Mouse (Mus musculus) midbrain, postnatal 0 days (tissue): ENCODE measurements around the gene 0610030E20Rik. TPM values are rescaled to one million over a fixed set of nuclear protein-coding genes. Genes with fewer than 3 reads are reported as not detected.

ENCODE experiments used
- ATAC-seq: fragments of 200-750 bp; cut with Nextera tagmentation; 2 replicates; pipeline ENCODE4 v1.8.0; 2017; ENCODE audit warnings: moderate number of reproducible peaks, mild to moderate bottlenecking, moderate TSS enrichment, moderate library complexity; ENCODE audit not compliant: low FRiP score
- DNase-seq: peaks from one replicate; pipeline ENCODE4 v3.0.0-alpha.2; 2015; ENCODE audit warnings: low spot score
- H3K27ac ChIP-seq: fragments of 300-500 bp; sonication (generic); 2 replicates; pipeline ENCODE4 v1.5.1; 2014; ENCODE audit warnings: low read depth, mild to moderate bottlenecking, low read length, mixed read lengths
- H3K27me3 ChIP-seq: fragments of 300-500 bp; sonication (generic); 2 replicates; pipeline ENCODE4 v1.6.1; 2014; ENCODE audit warnings: low read length, control low read depth, mixed read lengths; ENCODE audit not compliant: insufficient read depth
- H3K36me3 ChIP-seq: fragments of 300-500 bp; sonication (generic); 2 replicates; pipeline ENCODE4 v1.6.1; 2014; ENCODE audit warnings: low read length, control low read depth, mixed read lengths; ENCODE audit not compliant: insufficient read depth
- H3K4me1 ChIP-seq: fragments of 300-500 bp; sonication (generic); 2 replicates; pipeline ENCODE4 v1.6.1; 2014; ENCODE audit warnings: mild to moderate bottlenecking, control low read depth, antibody characterized with exemption, low read length, mixed read lengths; ENCODE audit not compliant: insufficient read depth
- H3K4me2 ChIP-seq: fragments of 300-500 bp; sonication (generic); 2 replicates; pipeline ENCODE4 v1.6.1; 2014; ENCODE audit warnings: low read depth, mild to moderate bottlenecking, low read length, mixed read lengths; ENCODE audit not compliant: poor library complexity, severe bottlenecking
- H3K4me3 ChIP-seq: fragments of 300-500 bp; sonication (generic); 2 replicates; pipeline ENCODE4 v1.5.1; 2014; ENCODE audit warnings: low read depth, mild to moderate bottlenecking, low read length, moderate library complexity
- H3K9ac ChIP-seq: fragments of 300-500 bp; sonication (generic); replicated peaks from 2 replicates; pipeline ENCODE4 v1.6.1; 2014; ENCODE audit warnings: mild to moderate bottlenecking, low read length, moderate library complexity, mixed read lengths; ENCODE audit not compliant: poor library complexity, severe bottlenecking
- H3K9me3 ChIP-seq: fragments of 300-500 bp; sonication (generic); 2 replicates; pipeline ENCODE4 v1.6.1; 2016; ENCODE audit warnings: low read length, control low read depth
- CTCF ChIP-seq: IDR thresholded peaks from 2 replicates; pipeline ENCODE4 v1.5.1; 2016; ENCODE audit warnings: antibody characterized with exemption, mild to moderate bottlenecking
- WGBS: fragments of 180-500 bp; shearing (Covaris S2); extraction: QIAGEN DNeasy Blood & Tissue Kit; methylation state at CpG from one replicate; pipeline ENCODE4 v1.1.7; 2014; 5-methylcytosine and 5-hydroxymethylcytosine counted together
- polyA plus RNA-seq: library from polyadenylated mRNA; unstranded; fragments of >200 nt; fragmentation: Nextera tagmentation; extraction: Ambion mirVana; gene quantifications from 2 replicates; pipeline ENCODE4 v1.2.1, GENCODE M21; 2015
- total RNA-seq: library from RNA; depleted of rRNA; stranded (reverse); fragments of >200 nt; gene quantifications from 2 replicates; pipeline ENCODE4 v1.2.3, GENCODE M21; 2014

0610030E20Rik gene
- total and polyA plus RNA-seq, 2 experiments from 2014 or later: 10.0 to 14.7 TPM

DNA sequence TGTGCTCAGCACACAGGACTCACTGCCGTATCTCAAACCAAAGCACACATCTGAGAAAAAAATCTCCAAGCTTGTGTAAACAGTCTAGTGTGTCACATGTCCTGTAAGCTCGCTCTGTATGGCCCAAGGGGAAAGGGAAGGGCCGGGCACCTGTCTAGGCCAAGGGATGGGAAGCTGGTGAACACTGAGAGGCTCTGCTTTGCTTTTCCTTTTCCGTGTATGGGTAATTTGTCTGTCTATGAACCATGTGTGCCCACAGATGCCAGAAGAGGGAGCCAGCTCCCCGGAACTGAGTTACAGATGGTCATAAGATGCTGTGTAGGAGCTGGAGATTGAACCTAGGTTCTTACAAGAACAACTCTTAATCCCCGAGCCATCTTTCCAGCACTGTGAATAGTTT is 20.8 kb upstream of the 0610030E20Rik start:
- WGBS: 80% methylated on average over 6 of the region's 6 CpGs
- Histone ChIP-seq H3K36me3 (peaks cover 65% of the 10 kb centered on the region), H3K9ac (no peak overlapping the region)

DNA sequence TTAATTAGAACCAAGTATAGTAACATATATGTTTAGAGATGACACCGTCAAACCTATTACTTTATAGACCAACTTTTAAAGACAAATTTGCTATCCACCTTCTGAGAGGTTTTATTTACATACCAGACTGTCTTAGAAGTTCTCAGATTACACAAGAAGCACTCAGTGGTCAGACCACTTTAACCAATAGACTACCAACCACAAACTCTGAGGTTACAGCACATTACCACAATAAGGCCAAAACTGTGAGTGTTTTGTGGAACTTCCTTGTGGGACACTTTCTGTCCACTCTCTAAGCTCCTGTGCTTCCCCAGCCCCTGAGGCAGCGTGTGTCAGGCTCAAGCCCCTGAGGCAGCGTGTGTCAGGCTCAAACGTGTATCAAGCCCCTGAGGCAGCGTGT is 18.1 kb upstream of the 0610030E20Rik start:
- DNase-seq (no peak), ATAC-seq (no peak)
- 91% methylated on average over 5 of the region's 5 CpGs for WGBS
- H3K4me1 ChIP-seq: no peaks in the 10 kb centered on the region
- H3K27me3 ChIP-seq: no peaks in the 10 kb centered on the region
- H3K9ac ChIP-seq: no peak overlapping the region
- H3K4me3 ChIP-seq: no peak overlapping the region
- H3K27ac ChIP-seq: no peak overlapping the region
- no peaks in the 10 kb centered on the region for H3K9me3 ChIP-seq
- no peak for TF ChIP-seq CTCF
- no peak overlapping the region for H3K4me2 ChIP-seq
- peaks cover 58% of the 10 kb centered on the region for H3K36me3 ChIP-seq

More for the DNA sequence above, 20.8 kb upstream of the 0610030E20Rik start:
- no peak overlapping the region for H3K4me2 ChIP-seq
- no peak overlapping the region for H3K27ac ChIP-seq
- H3K4me1 ChIP-seq: no peaks in the 10 kb centered on the region
- peak; percentile 58 for TF ChIP-seq CTCF
- H3K9me3 ChIP-seq: no peaks in the 10 kb centered on the region
- DNase-seq: peak; percentile 20
- ATAC-seq: no peak
- no peak overlapping the region for H3K4me3 ChIP-seq
- H3K27me3 ChIP-seq: no peaks in the 10 kb centered on the region

DNA sequence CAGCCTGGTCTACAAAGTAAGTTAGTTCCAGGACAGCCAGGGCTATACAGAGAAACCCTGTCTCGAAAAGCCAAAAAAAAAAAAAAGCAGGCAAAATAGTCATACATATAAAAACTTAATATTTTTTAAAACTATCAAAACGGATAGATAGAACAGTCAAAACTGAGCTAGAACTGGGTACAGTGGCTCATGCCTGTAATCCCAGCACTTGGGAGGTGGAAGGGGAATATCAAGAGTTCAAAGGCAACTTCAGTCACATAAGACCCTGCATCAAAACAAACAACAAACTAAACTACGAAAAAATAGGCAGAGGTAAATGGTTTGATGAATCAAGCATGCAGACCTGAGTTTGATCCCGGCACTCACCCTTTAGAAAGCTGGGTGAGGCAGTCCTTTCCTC is 17.0 kb upstream of the 0610030E20Rik start:
- Histone ChIP-seq H3K4me2 (no peak overlapping the region), H3K9me3 (no peaks in the 10 kb centered on the region), H3K36me3 (peaks cover 60% of the 10 kb centered on the region), H3K9ac (no peak overlapping the region), H3K4me3 (no peak overlapping the region), H3K27me3 (no peaks in the 10 kb centered on the region), H3K4me1 (no peaks in the 10 kb centered on the region), H3K27ac (no peak overlapping the region)
- no peak for TF ChIP-seq CTCF
- DNase-seq: no peak
- WGBS: 97% methylated on average over 4 of the region's 4 CpGs
- no peak for ATAC-seq

DNA sequence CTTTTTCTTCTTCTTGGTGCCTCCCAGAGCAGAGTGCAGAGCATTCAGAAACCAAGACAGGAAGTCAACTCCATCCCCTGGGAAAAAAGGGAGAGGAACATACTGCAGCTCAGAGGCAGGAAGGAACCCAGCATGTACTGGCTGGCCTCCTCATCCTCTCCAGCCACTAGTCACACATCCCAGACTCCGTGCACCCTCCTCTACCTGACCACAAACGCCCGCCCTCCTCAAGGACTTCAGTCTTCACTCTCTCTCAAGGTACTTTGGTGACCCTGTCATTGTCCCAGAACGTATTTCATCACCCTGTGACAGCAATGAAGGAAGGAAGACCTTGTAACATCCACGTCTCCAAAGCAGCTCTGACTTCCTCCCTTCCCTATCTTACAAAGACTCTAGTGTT is 14.0 kb upstream of the 0610030E20Rik start:
- Histone ChIP-seq H3K4me3 (no peak overlapping the region), H3K4me2 (no peak overlapping the region), H3K9me3 (no peaks in the 10 kb centered on the region), H3K36me3 (peaks cover 65% of the 10 kb centered on the region), H3K9ac (no peak overlapping the region), H3K27me3 (no peaks in the 10 kb centered on the region), H3K27ac (no peak overlapping the region), H3K4me1 (no peaks in the 10 kb centered on the region)
- DNase-seq: no peak
- no peak for TF ChIP-seq CTCF
- ATAC-seq: no peak
- WGBS: 88% methylated on average over 5 of the region's 5 CpGs

DNA sequence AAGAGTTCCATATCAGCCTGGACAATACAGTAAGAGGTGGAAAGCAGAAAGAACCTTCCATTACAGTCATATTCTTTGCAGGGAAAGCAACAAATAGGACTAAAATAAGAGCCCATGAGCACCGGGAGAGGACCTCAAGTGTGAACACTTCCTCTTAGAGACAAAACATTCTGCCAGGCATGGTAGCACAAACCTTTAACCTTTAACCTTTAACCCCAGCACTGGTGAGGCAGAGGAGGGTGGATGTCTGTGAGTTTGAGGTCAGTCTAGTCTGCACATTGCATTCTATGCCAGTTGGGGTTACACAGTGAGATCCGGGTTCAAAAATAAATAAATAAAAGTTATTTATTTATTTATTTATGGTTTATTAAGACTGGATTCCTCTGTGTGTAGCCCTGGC is 6.6 kb upstream of the 0610030E20Rik start:
- no peak for TF ChIP-seq CTCF
- H3K9me3 ChIP-seq: no peaks in the 10 kb centered on the region
- H3K4me2 ChIP-seq: no peak overlapping the region
- no peak overlapping the region for H3K9ac ChIP-seq
- H3K4me3 ChIP-seq: no peak overlapping the region
- DNase-seq (no peak), ATAC-seq (no peak)
- no peaks in the 10 kb centered on the region for H3K27me3 ChIP-seq
- H3K4me1 ChIP-seq: peaks cover 7% of the 10 kb centered on the region; the same call in 1 of the 2 replicates
- 60% methylated on average over 2 of the region's 2 CpGs for WGBS
- peaks cover 29% of the 10 kb centered on the region for H3K36me3 ChIP-seq
- no peak overlapping the region for H3K27ac ChIP-seq

DNA sequence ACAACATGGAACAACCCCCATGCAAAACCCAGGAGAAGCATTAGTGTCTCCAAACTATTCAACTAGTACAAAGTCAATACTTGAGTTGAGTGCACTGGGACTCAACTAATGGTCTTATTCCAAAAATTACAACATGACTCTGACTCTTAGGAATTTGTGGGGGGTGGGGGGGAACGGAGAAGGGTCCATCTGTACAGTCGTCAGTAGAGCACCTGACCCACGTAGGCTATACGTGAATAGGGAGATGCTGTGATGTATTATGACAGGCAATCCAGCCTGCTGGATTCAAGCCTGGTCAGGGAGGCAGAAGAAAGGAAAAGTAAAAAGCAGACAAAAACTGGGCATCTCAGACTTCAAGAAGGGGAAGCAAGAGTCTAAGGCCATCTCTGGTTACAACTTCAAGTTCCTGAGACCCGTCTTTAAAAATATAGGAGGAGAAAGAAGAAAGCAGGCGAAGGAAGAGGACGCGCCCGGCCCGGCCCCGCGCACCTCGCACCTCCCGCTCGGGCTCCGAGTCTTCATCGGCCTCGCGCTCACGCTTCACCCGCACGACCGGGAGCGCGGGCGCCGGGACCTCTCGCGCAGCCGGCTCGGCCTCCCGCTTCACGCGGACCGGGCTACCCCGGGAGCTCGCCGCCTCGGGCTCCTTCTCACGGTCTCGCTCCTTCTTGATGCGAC is 2.6 kb upstream of the 0610030E20Rik start:
- TF ChIP-seq CTCF: no peak
- ATAC-seq (peak; percentile 38), DNase-seq (no peak)
- Histone ChIP-seq H3K27me3 (no peaks in the 10 kb centered on the region), H3K9me3 (no peaks in the 10 kb centered on the region), H3K4me2 (peak overlapping the region; percentile 89), H3K4me3 (peak overlapping the region; percentile 88), H3K9ac (peak overlapping the region; percentile 80), H3K4me1 (peaks cover 13% of the 10 kb centered on the region; the same call in 1 of the 2 replicates), H3K27ac (peak overlapping the region; percentile 62), H3K36me3 (peaks cover 10% of the 10 kb centered on the region)
- under 1% methylated on average over 42 of the region's 42 CpGs for WGBS
